Mouse (Mus musculus) lung, postnatal 0 days (tissue): ENCODE data around the gene Steap1.

Experiments used
- CTCF ChIP-seq: IDR thresholded peaks from 2 replicates; pipeline ENCODE4 v1.5.1; 2016; ENCODE audit warnings: antibody characterized with exemption, mild to moderate bottlenecking
- EP300 ChIP-seq: IDR thresholded peaks from 2 replicates; pipeline ENCODE4 v1.6.1; 2016; ENCODE audit warnings: antibody characterized with exemption, mild to moderate bottlenecking, control low read depth

- TF ChIP-seq CTCF = no peak
- TF ChIP-seq EP300 = no peak
These were observed 56.9 kb downstream of the Steap1 start for GRCm38 (mm10) chr5:5692167-5692738.
